Mouse (Mus musculus) brain, embryonic 14.5 days (tissue): ENCODE data around the gene Selenbp1. TPM values are rescaled to one million over a fixed set of nuclear protein-coding genes. Genes with fewer than 3 reads are reported as not detected.
"Not testable (repeated sequence)": the region's sequence is repeated elsewhere in the genome, so short reads cannot be mapped to it uniquely, and the experiment has no call there.

Experiments used
- DNase-seq: peaks from one replicate; pipeline ENCODE4 v3.0.0-alpha.2; 2011; ENCODE audit warnings: low read depth
- CTCF ChIP-seq: fragments of 200-500 bp; IDR thresholded peaks from 2 replicates; pipeline ENCODE4 v1.5.1; 2012; ENCODE audit warnings: inconsistent platforms, mild to moderate bottlenecking, moderate library complexity, borderline replicate concordance; ENCODE audit not compliant: insufficient read depth, insufficient read length; ENCODE audit errors: extremely low read depth
- POLR2A ChIP-seq: fragments of 200-500 bp; IDR thresholded peaks from 2 replicates; pipeline ENCODE4 v1.6.1; 2012; ENCODE audit warnings: mild to moderate bottlenecking, inconsistent platforms, borderline replicate concordance; ENCODE audit not compliant: poor library complexity, insufficient read depth, insufficient read length, severe bottlenecking; ENCODE audit errors: extremely low read depth
- polyA plus RNA-seq: library from polyadenylated mRNA; depleted of rRNA; stranded (reverse); fragments of >200 nt; gene quantifications from 2 replicates; pipeline ENCODE4 v1.2.3, GENCODE M21; 2012

Selenbp1 gene
- polyA plus RNA-seq, 1 experiment = 9.7 TPM

DNA sequence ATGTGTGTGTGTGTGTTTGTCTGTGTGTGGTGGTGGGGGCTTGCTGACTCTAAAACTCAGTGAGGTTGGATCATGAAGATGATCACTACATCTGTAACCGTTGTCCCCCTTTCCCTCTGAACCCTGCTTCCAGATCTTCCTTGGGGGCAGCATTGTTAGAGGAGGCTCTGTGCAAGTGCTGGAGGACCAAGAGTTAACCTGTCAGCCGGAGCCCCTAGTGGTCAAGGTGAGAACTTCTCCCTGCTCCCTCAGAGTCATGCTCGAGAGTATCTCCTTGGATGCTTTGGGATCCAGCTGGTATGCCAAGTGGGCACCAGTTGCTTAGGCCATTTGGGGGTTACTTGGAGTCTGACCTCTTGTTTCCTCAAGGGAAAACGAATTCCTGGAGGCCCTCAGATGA is 10.8 kb downstream of the Selenbp1 start:
- peak; percentile 39; the same call in 1 of the 2 replicates for TF ChIP-seq CTCF

DNA sequence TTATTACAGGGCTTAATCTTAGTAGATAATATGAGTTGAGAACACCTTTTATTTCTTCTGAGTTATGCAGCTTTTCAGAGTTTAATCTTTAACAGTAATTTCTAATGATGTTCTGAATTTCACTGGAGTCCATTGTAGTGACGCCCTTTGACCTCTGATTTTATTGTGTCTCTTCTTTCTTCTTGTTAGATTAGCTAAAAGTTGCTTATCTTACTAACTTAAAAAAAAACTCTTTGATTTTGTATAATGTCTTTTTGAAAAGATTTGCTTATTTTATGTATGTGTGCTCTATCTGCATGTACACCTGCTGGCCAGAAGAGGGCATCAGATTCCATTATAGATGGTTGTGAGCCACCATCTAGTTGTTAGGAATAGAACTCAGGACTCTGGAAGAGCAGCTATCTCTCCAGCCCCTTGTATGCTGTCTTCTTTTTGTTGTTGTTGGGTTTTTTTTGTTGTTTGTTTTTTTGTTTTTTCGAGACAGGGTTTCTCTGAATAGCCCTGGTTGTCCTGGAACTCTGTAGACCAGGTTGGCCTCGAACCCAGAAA is 15.3 kb downstream of the Selenbp1 start:
- peak; percentile 7 for DNase-seq
- TF ChIP-seq POLR2A (no peak), CTCF (peak; percentile 21; the same call in 1 of the 2 replicates)

More for the DNA sequence above, 10.8 kb downstream of the Selenbp1 start:
- DNase-seq = not testable (repeated sequence)

DNA sequence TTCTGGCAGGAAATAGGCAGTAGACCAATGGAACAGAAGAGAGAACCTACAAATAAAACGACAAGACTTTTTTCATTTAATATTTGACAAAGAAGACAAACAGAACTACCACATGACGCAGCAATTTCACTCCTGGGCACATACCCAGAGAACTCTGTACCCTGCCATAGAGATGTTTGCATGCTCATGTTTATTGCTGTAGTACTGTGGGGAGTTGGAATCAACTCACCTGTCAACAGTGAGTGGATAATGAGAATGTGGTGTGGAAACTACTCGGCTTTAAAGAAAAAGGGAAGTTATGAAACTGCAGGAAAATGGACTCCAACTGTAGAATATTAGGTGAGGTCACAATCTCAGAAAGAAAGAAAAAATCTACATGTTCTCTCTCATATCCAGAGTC is 16.8 kb downstream of the Selenbp1 start:
- TF ChIP-seq CTCF (no peak), POLR2A (no peak)
- no peak for DNase-seq

DNA sequence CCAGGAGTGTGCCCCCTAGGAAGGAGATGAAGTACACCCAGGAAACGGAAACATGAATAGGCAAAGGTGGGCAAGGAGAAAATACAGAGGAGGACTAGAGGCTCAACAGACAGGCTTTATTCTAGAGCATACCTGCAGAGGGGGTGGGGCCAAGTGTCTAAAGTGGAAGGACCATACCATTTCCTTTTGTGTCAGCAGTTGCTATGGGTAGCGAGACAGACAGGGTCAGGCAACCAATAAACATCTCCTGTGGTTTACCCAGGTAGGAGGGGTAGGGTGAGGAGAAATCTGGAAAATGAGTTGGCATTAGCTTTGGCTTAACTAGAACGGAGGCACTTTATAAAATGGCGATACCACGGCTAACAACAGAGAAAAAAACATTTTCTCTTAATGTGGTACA is 19.9 kb downstream of the Selenbp1 start:
- peak; percentile 19 for DNase-seq
- TF ChIP-seq POLR2A (no peak), CTCF (no peak)

DNA sequence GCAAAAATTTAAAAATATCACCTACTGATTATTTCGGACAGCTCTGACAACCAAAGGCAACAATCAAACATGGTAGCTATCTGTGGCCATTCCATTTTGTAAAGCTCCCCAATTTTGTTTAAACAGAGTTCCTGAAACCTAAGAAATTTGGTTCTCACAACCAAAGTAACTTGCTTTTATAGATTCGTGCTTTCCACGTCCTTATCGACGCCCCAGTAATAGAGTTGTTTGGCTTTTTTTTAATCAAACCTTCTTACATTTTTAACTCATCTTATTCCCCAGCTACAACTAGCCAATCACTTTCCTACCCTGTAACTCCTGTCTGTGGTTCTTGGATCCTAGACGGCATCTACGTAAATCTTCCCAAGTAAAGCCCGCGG is 20.5 kb downstream of the Selenbp1 start:
- no peak for DNase-seq
- TF ChIP-seq POLR2A = no peak
- no peak for TF ChIP-seq CTCF

DNA sequence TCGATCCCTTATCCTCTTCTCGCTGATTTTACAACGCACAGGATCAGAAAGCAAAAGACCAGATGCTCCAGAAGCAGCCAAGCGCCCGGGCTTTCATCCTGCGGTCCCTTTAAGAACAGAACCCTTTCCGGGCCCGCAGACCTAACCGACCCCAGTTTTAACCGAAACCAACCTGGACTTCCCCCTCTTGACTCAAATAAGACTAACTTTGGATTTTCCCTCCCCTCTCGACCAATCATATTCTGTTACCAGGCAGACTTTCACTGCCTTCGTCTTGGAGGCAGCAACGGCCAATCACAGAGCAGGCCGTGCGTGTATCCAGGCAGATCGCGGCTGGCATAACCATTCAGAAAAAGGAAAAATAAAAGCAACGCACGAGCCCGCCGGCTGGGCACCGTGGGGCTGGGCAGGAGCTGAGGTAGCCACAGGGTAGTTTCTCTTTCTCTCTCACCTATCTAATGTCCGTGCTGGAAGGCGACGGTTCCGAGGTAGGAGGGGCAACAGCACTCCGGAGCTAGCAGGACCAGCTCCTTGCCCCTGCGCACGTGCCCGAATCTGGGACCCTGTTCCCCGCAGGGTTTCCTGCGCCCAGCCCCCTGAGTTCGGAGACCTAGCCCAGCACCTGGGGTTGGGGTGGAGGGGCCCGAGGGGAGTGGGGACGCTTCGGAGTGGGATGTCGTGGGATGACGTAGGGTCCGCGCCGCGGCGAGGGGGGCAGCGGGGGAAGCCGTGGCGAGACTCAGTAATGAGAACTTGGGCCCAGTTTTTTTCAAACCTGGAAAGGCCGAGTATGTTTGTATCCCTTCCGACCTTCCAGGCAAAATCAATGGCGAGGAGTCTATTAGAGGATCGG is 21.1 kb downstream of the Selenbp1 start, which contains the start of gene Rfx5:
Rfx5 (plus strand) TSS at position 312 of the 853 bp plus-strand sequence.
- peak; percentile 35; the same call in 1 of the 2 replicates for TF ChIP-seq POLR2A
- no peak for TF ChIP-seq CTCF
- DNase-seq = peak; percentile 99

DNA sequence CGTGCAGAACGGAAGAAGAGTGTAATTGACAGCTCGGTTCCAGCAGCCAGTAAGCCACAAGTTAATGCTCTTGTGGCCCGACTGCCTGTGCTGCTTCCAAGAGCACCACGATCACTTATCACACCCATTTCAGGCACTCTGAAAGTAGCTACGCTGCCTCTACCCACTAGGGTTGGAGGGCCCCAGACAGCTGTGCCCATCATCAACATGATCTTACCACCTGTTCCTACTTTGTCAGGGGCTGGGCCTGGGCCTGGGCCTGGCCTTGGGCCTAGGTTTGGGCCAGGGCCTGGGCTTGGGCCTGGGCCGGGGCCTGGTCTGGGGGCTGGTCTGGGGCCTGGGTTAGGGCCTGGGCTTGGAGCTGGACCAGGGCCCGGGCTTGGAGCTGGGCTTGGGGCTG is 25.4 kb downstream of the Selenbp1 start:
- TF ChIP-seq POLR2A = no peak
- no peak for TF ChIP-seq CTCF
- no peak for DNase-seq

DNA sequence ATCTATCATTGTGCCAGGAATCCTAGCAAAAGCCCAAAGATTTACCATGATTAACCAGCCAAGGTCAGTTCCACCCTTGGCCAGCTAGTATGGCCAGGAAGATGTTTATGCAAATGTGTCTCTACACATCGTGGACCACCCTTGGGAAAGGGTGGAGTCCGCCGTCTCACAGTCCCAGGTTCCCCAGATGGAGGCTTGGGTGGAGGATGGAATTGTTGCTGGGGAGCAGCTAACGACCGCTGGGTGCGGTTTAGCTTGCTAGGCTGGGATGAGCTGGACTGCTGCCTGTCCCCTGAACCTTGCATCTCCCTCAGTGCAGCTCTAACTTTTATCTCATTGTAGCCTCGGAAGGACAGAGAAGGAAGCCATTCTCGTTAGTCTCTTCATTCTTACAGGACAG is 27.0 kb downstream of the Selenbp1 start:
- DNase-seq = no peak
- no peak for TF ChIP-seq POLR2A
- TF ChIP-seq CTCF = no peak

DNA sequence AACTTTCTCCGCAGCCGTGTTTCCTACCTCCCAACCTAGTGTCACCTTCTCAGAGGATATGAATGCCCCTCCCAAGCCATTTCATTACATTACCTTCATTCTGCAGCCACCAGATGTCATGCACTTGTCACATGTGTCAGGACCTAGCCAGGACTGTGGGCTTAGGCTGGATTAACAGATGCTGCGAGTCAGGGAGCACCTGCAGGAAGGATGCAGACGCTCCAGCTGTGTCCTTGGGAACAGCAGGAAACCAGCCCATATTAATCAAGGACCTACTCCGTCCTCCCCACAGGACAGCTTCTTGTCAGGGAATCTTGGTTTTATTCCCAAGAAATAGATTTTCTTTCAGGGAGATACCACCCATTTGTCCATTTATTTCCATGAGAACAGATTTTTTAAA is 27.5 kb downstream of the Selenbp1 start:
- DNase-seq = peak; percentile 7
- TF ChIP-seq CTCF = no peak
- TF ChIP-seq POLR2A = no peak

DNA sequence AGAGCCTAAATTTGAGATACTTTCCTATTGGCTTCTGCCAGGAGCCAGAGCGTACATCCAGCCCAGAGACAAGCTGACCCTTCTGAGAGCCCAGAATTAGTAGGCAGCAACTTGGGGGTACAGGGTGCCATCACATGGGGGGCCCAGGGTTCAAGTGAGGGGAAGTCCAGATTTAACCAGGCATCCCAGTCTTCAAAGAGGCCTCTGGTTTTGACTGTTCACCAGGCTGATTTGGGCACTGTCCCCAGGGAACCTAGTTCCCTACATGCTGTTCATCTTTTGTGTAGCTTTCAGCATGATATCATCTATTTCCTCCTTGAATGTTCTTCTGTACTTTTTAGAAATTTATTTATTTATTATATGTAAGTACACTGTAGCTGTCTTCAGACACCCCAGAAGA is 32.1 kb downstream of the Selenbp1 start:
- TF ChIP-seq POLR2A = no peak
- no peak for TF ChIP-seq CTCF
- no peak for DNase-seq

DNA sequence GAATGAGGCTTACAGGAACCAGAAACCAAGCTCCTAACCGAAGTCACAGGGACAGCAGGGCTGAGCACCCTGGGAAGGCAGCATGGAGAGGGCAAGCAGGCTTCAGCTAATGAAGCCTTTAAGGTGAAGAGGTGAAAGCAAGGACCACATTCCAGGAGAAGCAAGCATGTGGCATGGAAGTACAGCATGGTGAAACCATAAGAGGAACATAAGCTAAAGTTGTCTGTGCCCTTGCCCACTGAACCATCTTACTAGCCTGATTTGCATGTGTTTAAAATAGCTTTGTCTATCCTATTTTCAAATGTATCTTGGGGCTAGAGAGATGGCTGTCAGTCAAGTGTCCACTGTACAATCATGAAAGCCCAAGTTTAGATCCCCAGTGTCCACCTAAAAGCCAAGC is 33.0 kb downstream of the Selenbp1 start:
- TF ChIP-seq POLR2A = no peak
- TF ChIP-seq CTCF = no peak
- no peak for DNase-seq

DNA sequence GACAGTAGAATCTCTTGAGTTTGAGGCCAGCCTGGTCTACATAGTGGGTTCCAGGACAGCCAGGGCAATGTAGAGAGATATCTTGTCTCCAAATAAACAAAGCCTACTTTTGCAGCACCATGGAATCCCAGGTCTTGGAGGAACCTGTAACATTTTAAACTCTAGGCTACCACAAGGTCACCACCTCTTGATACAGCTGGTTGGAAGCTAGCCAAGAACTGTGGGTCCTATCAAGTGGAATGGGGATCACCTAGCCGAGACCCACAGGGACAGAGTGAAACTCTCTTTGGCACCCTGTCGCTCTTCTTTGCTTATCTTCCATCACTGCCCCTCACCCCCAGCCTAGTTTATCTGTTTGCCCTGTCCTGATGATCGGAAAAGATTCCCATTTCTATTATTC is 39.7 kb downstream of the Selenbp1 start:
- no peak for DNase-seq
- TF ChIP-seq POLR2A = no peak
